In the genomic region with DNA sequence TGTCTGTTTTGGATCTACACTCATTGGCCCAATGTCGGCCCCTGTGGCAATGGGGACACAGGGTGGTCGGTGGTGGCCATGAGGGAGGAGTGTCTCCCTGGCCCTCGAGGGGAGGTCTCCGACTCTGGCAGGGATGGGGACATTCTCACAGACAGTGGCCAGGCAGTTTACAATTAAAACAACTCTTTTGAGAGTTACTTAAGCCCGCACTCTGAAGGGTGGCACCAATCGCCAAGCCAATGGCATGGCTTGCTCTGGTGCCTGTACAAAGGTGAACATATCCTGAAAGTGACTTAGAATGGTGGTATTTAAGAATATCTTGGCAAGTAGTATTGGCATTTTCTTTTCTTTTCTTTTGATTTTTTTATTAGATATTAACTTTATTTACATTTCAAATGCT, we compare ENCODE assay signal across 28 mouse cellular contexts.
"Had no signal": no experiment of that assay in that cellular context is flagged by ENCODE, and none has a peak within 500 bp of the region (broad histone marks: within the 10 kb centered on the region; RNA-seq: fewer than 3 reads in every experiment).

No protein-coding gene starts in this region.

- H3K9me3 ChIP-seq: embryonic facial prominence, embryonic 12.5 days; embryonic facial prominence, embryonic 13.5 days; embryonic facial prominence, embryonic 15.5 days; forebrain, embryonic 15.5 days had no signal

- H3K4me1 ChIP-seq: embryonic facial prominence, embryonic 10.5 days; embryonic facial prominence, embryonic 12.5 days; embryonic facial prominence, embryonic 13.5 days; embryonic facial prominence, embryonic 15.5 days; forebrain, embryonic 10.5 days; forebrain, embryonic 12.5 days; forebrain, embryonic 13.5 days; forebrain, embryonic 15.5 days had no signal

- H3K9ac ChIP-seq: embryonic facial prominence, embryonic 12.5 days; embryonic facial prominence, embryonic 13.5 days; embryonic facial prominence, embryonic 15.5 days; forebrain, embryonic 12.5 days; forebrain, embryonic 13.5 days; forebrain, embryonic 15.5 days; forebrain, postnatal 0 days had no signal

- H3K4me2 ChIP-seq: embryonic facial prominence, embryonic 12.5 days; embryonic facial prominence, embryonic 13.5 days; embryonic facial prominence, embryonic 15.5 days; forebrain, embryonic 12.5 days; forebrain, embryonic 13.5 days; forebrain, embryonic 15.5 days had no signal

- H3K27ac ChIP-seq: embryonic facial prominence, embryonic 10.5 days; embryonic facial prominence, embryonic 12.5 days; embryonic facial prominence, embryonic 13.5 days; embryonic facial prominence, embryonic 15.5 days; forebrain, embryonic 10.5 days; forebrain, embryonic 12.5 days; forebrain, embryonic 13.5 days; forebrain, embryonic 15.5 days; gastrocnemius, adult 2 months had no signal

- H3K27me3 ChIP-seq: embryonic facial prominence, embryonic 12.5 days; embryonic facial prominence, embryonic 13.5 days; embryonic facial prominence, embryonic 15.5 days; forebrain, embryonic 12.5 days; forebrain, embryonic 13.5 days; forebrain, embryonic 15.5 days had no signal

- ATAC-seq: forebrain, embryonic 13.5 days; forebrain, embryonic 14.5 days; forebrain, embryonic 15.5 days; forebrain, embryonic 16.5 days; forebrain, postnatal 0 days had no signal

- DNase-seq: cerebellum, adult 2 months; cerebellum, adult 8-10 months; cerebellum, adult 9-10 months; cerebellum, adult 9-11 months; cerebellum, postnatal 10 days; cerebellum, postnatal 14 days; cerebellum, postnatal 25 days; cerebellum, postnatal 36 days; embryo, embryonic 11 days; forebrain, postnatal 0 days; gastrocnemius, adult 2 months; gastrocnemius, postnatal 10 days; gastrocnemius, postnatal 14 days; gastrocnemius, postnatal 25 days; gastrocnemius, postnatal 36 days; heart, adult 11 months; heart, adult 18-20 months had no signal

- H3K4me3 ChIP-seq: embryonic facial prominence, embryonic 10.5 days; embryonic facial prominence, embryonic 12.5 days; embryonic facial prominence, embryonic 13.5 days; embryonic facial prominence, embryonic 15.5 days; erythroblast, embryonic 14.5 days; forebrain, embryonic 10.5 days; forebrain, embryonic 12.5 days; forebrain, embryonic 13.5 days; forebrain, embryonic 15.5 days; gastrocnemius, adult 2 months had no signal

- H3K36me3 ChIP-seq: embryonic facial prominence, embryonic 10.5 days; embryonic facial prominence, embryonic 12.5 days; embryonic facial prominence, embryonic 13.5 days; embryonic facial prominence, embryonic 15.5 days; forebrain, embryonic 10.5 days; forebrain, embryonic 12.5 days; forebrain, embryonic 15.5 days had no signal
